Mouse (Mus musculus): Measurements from ENCODE around the gene Adh6b. TPM values are rescaled to one million over a fixed set of nuclear protein-coding genes. Genes with fewer than 3 reads are reported as not detected.
A peak's percentile ranks its signal among the peaks of the same experiment; 100 is the strongest.

The Adh6b gene
- 0.12 TPM in 1 of 2 replicates, not detected in the other for polyA plus RNA-seq (2014; fragmentation: Nextera tagmentation; extraction: Ambion mirVana)

GRCm38 (mm10) chr3:138341471-138341870 lies at the start of gene Adh6b:
TSS of gene Adh6b (plus strand) at chr3:138341775.
- H3K4me1 ChIP-seq (ENCODE audit: control insufficient read depth, insufficient read depth, low read length), result no peaks in the 10 kb centered on the region
- H3K9ac ChIP-seq (replicated peaks; ENCODE audit: low read length), result no peak within 1 kb of the TSS
- no peaks in the 10 kb centered on the region for H3K27me3 ChIP-seq (ENCODE audit: control insufficient read depth, insufficient read depth, low read length)
- DNase-seq (no peak), ATAC-seq (ENCODE audit: low FRiP score, low TSS enrichment) (no peak)
- H3K4me2 ChIP-seq (ENCODE audit: low read length), result no peak within 1 kb of the TSS
- no peak within 1 kb of the TSS for H3K27ac ChIP-seq (replicated peaks; ENCODE audit: low read depth, low read length)
- H3K4me3 ChIP-seq (replicated peaks; ENCODE audit: low read depth, low read length), result no peak within 1 kb of the TSS
- 91% methylated on average over 14 of the region's 14 CpGs for WGBS
- no peaks in the 10 kb centered on the region for H3K36me3 ChIP-seq (ENCODE audit: control insufficient read depth, insufficient read depth, low read length)
- no peaks in the 10 kb centered on the region for H3K9me3 ChIP-seq (ENCODE audit: control insufficient read depth, low read length)

GRCm38 (mm10) chr3:138293298-138293895 lies 48.2 kb upstream of the Adh6b start:
- 87% methylated on average over 7 of the region's 7 CpGs for WGBS
- no peaks in the 10 kb centered on the region for H3K27me3 ChIP-seq (ENCODE audit: control insufficient read depth, insufficient read depth, low read length)
- H3K36me3 ChIP-seq (ENCODE audit: control insufficient read depth, insufficient read depth, low read length), result no peaks in the 10 kb centered on the region
- no peak for ATAC-seq (ENCODE audit: low FRiP score, low TSS enrichment)
- no peak overlapping the region for H3K4me2 ChIP-seq (ENCODE audit: low read length)
- H3K9ac ChIP-seq (replicated peaks; ENCODE audit: low read length), result no peak overlapping the region
- DNase-seq, result no peak
- H3K27ac ChIP-seq (replicated peaks; ENCODE audit: low read depth, low read length), result no peak overlapping the region
- peaks cover 10% of the 10 kb centered on the region for H3K9me3 ChIP-seq (ENCODE audit: control insufficient read depth, low read length)
- H3K4me3 ChIP-seq (replicated peaks; ENCODE audit: low read depth, low read length), result no peak overlapping the region
- H3K4me1 ChIP-seq (ENCODE audit: control insufficient read depth, insufficient read depth, low read length), result no peaks in the 10 kb centered on the region

GRCm38 (mm10) chr3:138300130-138300529 lies 41.4 kb upstream of the Adh6b start:
- H3K9me3 ChIP-seq (ENCODE audit: control insufficient read depth, low read length), result peaks cover 11% of the 10 kb centered on the region
- no peaks in the 10 kb centered on the region for H3K4me1 ChIP-seq (ENCODE audit: control insufficient read depth, insufficient read depth, low read length)
- no peaks in the 10 kb centered on the region for H3K27me3 ChIP-seq (ENCODE audit: control insufficient read depth, insufficient read depth, low read length)
- no peak overlapping the region for H3K4me3 ChIP-seq (replicated peaks; ENCODE audit: low read depth, low read length)
- no peaks in the 10 kb centered on the region for H3K36me3 ChIP-seq (ENCODE audit: control insufficient read depth, insufficient read depth, low read length)
- H3K4me2 ChIP-seq (ENCODE audit: low read length), result no peak overlapping the region
- no peak overlapping the region for H3K9ac ChIP-seq (replicated peaks; ENCODE audit: low read length)
- no peak for ATAC-seq (ENCODE audit: low FRiP score, low TSS enrichment)
- no peak overlapping the region for H3K27ac ChIP-seq (replicated peaks; ENCODE audit: low read depth, low read length)
- DNase-seq, result no peak
- 94% methylated on average over 9 of the region's 9 CpGs for WGBS

- H3K27ac ChIP-seq (replicated peaks; ENCODE audit: low read depth, low read length), result no peak overlapping the region
- H3K4me2 ChIP-seq (ENCODE audit: low read length), result no peak overlapping the region
- H3K9ac ChIP-seq (replicated peaks; ENCODE audit: low read length), result no peak overlapping the region
- no peaks in the 10 kb centered on the region for H3K4me1 ChIP-seq (ENCODE audit: control insufficient read depth, insufficient read depth, low read length)
- ATAC-seq (ENCODE audit: low FRiP score, low TSS enrichment), result no peak
- no peak overlapping the region for H3K4me3 ChIP-seq (replicated peaks; ENCODE audit: low read depth, low read length)
- peaks cover 9% of the 10 kb centered on the region for H3K9me3 ChIP-seq (ENCODE audit: control insufficient read depth, low read length)
- H3K27me3 ChIP-seq (ENCODE audit: control insufficient read depth, insufficient read depth, low read length), result no peaks in the 10 kb centered on the region
- H3K36me3 ChIP-seq (ENCODE audit: control insufficient read depth, insufficient read depth, low read length), result no peaks in the 10 kb centered on the region
- 61% methylated on average over 4 of the region's 4 CpGs for WGBS
- no peak for DNase-seq
Measured at GRCm38 (mm10) chr3:138302676-138303075, 38.9 kb upstream of the Adh6b start.

- no peaks in the 10 kb centered on the region for H3K27me3 ChIP-seq (ENCODE audit: control insufficient read depth, insufficient read depth, low read length)
Measured at GRCm38 (mm10) chr3:138303771-138304488, 37.6 kb upstream of the Adh6b start.

GRCm38 (mm10) chr3:138304489-138304871 lies 37.1 kb upstream of the Adh6b start:
- Histone ChIP-seq H3K4me2 (ENCODE audit: low read length) (no peak overlapping the region), H3K9me3 (ENCODE audit: control insufficient read depth, low read length) (no peaks in the 10 kb centered on the region), H3K9ac (replicated peaks; ENCODE audit: low read length) (no peak overlapping the region), H3K36me3 (ENCODE audit: control insufficient read depth, insufficient read depth, low read length) (no peaks in the 10 kb centered on the region), H3K4me3 (replicated peaks; ENCODE audit: low read depth, low read length) (no peak overlapping the region), H3K27me3 (ENCODE audit: control insufficient read depth, insufficient read depth, low read length) (no peaks in the 10 kb centered on the region), H3K4me1 (ENCODE audit: control insufficient read depth, insufficient read depth, low read length) (no peaks in the 10 kb centered on the region), H3K27ac (replicated peaks; ENCODE audit: low read depth, low read length) (no peak overlapping the region)
- ATAC-seq (ENCODE audit: low FRiP score, low TSS enrichment) (no peak), DNase-seq (no peak)
- 46% methylated on average over 4 of the region's 4 CpGs for WGBS

More at GRCm38 (mm10) chr3:138303771-138304488, 37.6 kb upstream of the Adh6b start:
- Histone ChIP-seq H3K27ac (replicated peaks; ENCODE audit: low read depth, low read length) (no peak overlapping the region), H3K4me1 (ENCODE audit: control insufficient read depth, insufficient read depth, low read length) (no peaks in the 10 kb centered on the region), H3K9me3 (ENCODE audit: control insufficient read depth, low read length) (no peaks in the 10 kb centered on the region), H3K36me3 (ENCODE audit: control insufficient read depth, insufficient read depth, low read length) (no peaks in the 10 kb centered on the region), H3K4me3 (replicated peaks; ENCODE audit: low read depth, low read length) (no peak overlapping the region), H3K9ac (replicated peaks; ENCODE audit: low read length) (no peak overlapping the region), H3K4me2 (ENCODE audit: low read length) (no peak overlapping the region)
- 91% methylated on average over 6 of the region's 6 CpGs for WGBS
- DNase-seq, result peak; percentile 8
- ATAC-seq (ENCODE audit: low FRiP score, low TSS enrichment), result no peak

GRCm38 (mm10) chr3:138305486-138306289 lies 35.9 kb upstream of the Adh6b start:
- DNase-seq, result peak; percentile 5
- no peaks in the 10 kb centered on the region for H3K4me1 ChIP-seq (ENCODE audit: control insufficient read depth, insufficient read depth, low read length)
- no peaks in the 10 kb centered on the region for H3K36me3 ChIP-seq (ENCODE audit: control insufficient read depth, insufficient read depth, low read length)
- 77% methylated on average over 10 of the region's 10 CpGs for WGBS
- no peak overlapping the region for H3K9ac ChIP-seq (replicated peaks; ENCODE audit: low read length)
- no peak for ATAC-seq (ENCODE audit: low FRiP score, low TSS enrichment)
- H3K4me2 ChIP-seq (ENCODE audit: low read length), result no peak overlapping the region
- no peaks in the 10 kb centered on the region for H3K9me3 ChIP-seq (ENCODE audit: control insufficient read depth, low read length)
- no peak overlapping the region for H3K27ac ChIP-seq (replicated peaks; ENCODE audit: low read depth, low read length)
- H3K27me3 ChIP-seq (ENCODE audit: control insufficient read depth, insufficient read depth, low read length), result no peaks in the 10 kb centered on the region
- no peak overlapping the region for H3K4me3 ChIP-seq (replicated peaks; ENCODE audit: low read depth, low read length)

- H3K4me3 ChIP-seq (replicated peaks; ENCODE audit: low read depth, low read length), result no peak overlapping the region
- H3K4me1 ChIP-seq (ENCODE audit: control insufficient read depth, insufficient read depth, low read length), result no peaks in the 10 kb centered on the region
- 44% methylated on average over 8 of the region's 8 CpGs for WGBS
- ATAC-seq (ENCODE audit: low FRiP score, low TSS enrichment), result no peak
- H3K9me3 ChIP-seq (ENCODE audit: control insufficient read depth, low read length), result no peaks in the 10 kb centered on the region
- H3K27ac ChIP-seq (replicated peaks; ENCODE audit: low read depth, low read length), result no peak overlapping the region
- DNase-seq, result peak; percentile 50
- H3K27me3 ChIP-seq (ENCODE audit: control insufficient read depth, insufficient read depth, low read length), result no peaks in the 10 kb centered on the region
- no peak overlapping the region for H3K4me2 ChIP-seq (ENCODE audit: low read length)
- H3K36me3 ChIP-seq (ENCODE audit: control insufficient read depth, insufficient read depth, low read length), result no peaks in the 10 kb centered on the region
- H3K9ac ChIP-seq (replicated peaks; ENCODE audit: low read length), result no peak overlapping the region
Measured at GRCm38 (mm10) chr3:138306290-138306683, 35.3 kb upstream of the Adh6b start.

Measured in midbrain, embryonic 14.5 days (tissue).